Mouse (Mus musculus): ENCODE data around the gene Pdcd5.
A peak's percentile ranks its signal among the peaks of the same experiment; 100 is the strongest.

DNA sequence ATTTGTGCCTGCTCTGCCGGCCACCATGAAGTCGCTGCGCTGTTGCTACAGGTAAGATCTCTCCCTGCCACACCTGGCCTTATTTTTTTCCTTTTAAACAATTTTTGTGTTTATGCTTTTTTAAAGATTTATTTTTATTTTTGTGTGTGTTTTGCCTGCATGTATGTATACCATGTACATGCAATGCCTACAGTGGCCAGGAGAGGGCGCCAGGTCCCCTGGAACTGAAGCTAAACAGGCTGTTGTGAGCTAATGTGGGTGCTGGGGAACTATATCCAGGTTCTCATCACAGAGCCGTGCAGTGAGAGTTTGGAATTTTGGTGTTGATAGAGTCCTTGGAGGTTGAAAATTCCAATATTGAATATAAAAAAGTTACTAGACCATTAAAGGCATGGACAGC lies 18.8 kb downstream of the Pdcd5 start:
- TF ChIP-seq CTCF (IDR thresholded peaks at IDR 0.05; ENCODE audit: low read depth) (peak; percentile 88), EP300 (IDR thresholded peaks at IDR 0.05; ENCODE audit: low read depth) (no peak)

Measured in liver, postnatal 0 days (tissue).